Mouse (Mus musculus) cortical plate, adult 2 months (tissue): Measurements from ENCODE around the gene Tmem198.

Source experiments
- CTCF ChIP-seq: fragments of 200-500 bp; IDR thresholded peaks from 2 replicates; pipeline ENCODE4 v1.5.1; 2011; ENCODE audit warnings: mild to moderate bottlenecking, control low read depth, low read length; ENCODE audit not compliant: insufficient read depth; ENCODE audit errors: extremely low read depth
- POLR2A ChIP-seq: fragments of 200-500 bp; IDR thresholded peaks from 2 replicates; pipeline ENCODE4 v1.6.1; 2011; ENCODE audit warnings: mild to moderate bottlenecking, low read length, control low read depth; ENCODE audit not compliant: insufficient read depth; ENCODE audit errors: extremely low read depth

- TF ChIP-seq POLR2A: no peak
- TF ChIP-seq CTCF: peak; percentile 47
Measured at GRCm38 (mm10) chr1:75477264-75477965, 1.9 kb upstream of the Tmem198 start.
